Mouse (Mus musculus) limb, embryonic 15.5 days (tissue): ENCODE data around the gene Zfp819. TPM values are rescaled to one million over a fixed set of nuclear protein-coding genes. Genes with fewer than 3 reads are reported as not detected.
A peak's percentile ranks its signal among the peaks of the same experiment; 100 is the strongest.

Experiments used
- ATAC-seq: fragments of 200-750 bp; cut with Nextera tagmentation; 2 replicates; pipeline ENCODE4 v1.8.0; 2017; ENCODE audit warnings: low read depth, moderate TSS enrichment; ENCODE audit not compliant: insufficient number of reproducible peaks, low FRiP score, low TSS enrichment
- H3K27ac ChIP-seq: fragments of 300-500 bp; sonication (generic); 2 replicates; pipeline ENCODE4 v1.5.1; 2015; ENCODE audit warnings: moderate library complexity, mild to moderate bottlenecking, inconsistent platforms
- H3K27me3 ChIP-seq: fragments of 300-500 bp; sonication (generic); 2 replicates; pipeline ENCODE4 v1.6.1; 2015; ENCODE audit warnings: inconsistent platforms
- H3K36me3 ChIP-seq: fragments of 300-500 bp; sonication (generic); 2 replicates; pipeline ENCODE4 v1.6.1; 2015; ENCODE audit warnings: inconsistent platforms
- H3K4me1 ChIP-seq: fragments of 300-500 bp; sonication (generic); 2 replicates; pipeline ENCODE4 v1.6.1; 2015; ENCODE audit warnings: inconsistent platforms
- H3K4me2 ChIP-seq: fragments of 300-500 bp; sonication (generic); 2 replicates; pipeline ENCODE4 v1.6.1; 2015; ENCODE audit warnings: mild to moderate bottlenecking, inconsistent platforms
- H3K4me3 ChIP-seq: fragments of 300-500 bp; sonication (generic); 2 replicates; pipeline ENCODE4 v1.5.1; 2015; ENCODE audit warnings: mild to moderate bottlenecking, inconsistent platforms
- H3K9ac ChIP-seq: fragments of 300-500 bp; sonication (generic); 2 replicates; pipeline ENCODE4 v1.6.1; 2015; ENCODE audit warnings: inconsistent platforms
- H3K9me3 ChIP-seq: fragments of 300-500 bp; sonication (generic); 2 replicates; pipeline ENCODE4 v1.6.1; 2016; ENCODE audit warnings: inconsistent platforms
- WGBS: fragments of 180-500 bp; shearing (Covaris S2); methylation state at CpG from one replicate; pipeline ENCODE4 v1.1.7; 2015; 5-methylcytosine and 5-hydroxymethylcytosine counted together
- polyA plus RNA-seq: library from polyadenylated mRNA; unstranded; fragments of >200 nt; fragmentation: Nextera tagmentation; extraction: Ambion mirVana; gene quantifications from 2 replicates; pipeline ENCODE4 v1.2.1, GENCODE M21; 2015

The Zfp819 gene
- 0.19 TPM in 1 of 2 replicates, not detected in the other for polyA plus RNA-seq

DNA sequence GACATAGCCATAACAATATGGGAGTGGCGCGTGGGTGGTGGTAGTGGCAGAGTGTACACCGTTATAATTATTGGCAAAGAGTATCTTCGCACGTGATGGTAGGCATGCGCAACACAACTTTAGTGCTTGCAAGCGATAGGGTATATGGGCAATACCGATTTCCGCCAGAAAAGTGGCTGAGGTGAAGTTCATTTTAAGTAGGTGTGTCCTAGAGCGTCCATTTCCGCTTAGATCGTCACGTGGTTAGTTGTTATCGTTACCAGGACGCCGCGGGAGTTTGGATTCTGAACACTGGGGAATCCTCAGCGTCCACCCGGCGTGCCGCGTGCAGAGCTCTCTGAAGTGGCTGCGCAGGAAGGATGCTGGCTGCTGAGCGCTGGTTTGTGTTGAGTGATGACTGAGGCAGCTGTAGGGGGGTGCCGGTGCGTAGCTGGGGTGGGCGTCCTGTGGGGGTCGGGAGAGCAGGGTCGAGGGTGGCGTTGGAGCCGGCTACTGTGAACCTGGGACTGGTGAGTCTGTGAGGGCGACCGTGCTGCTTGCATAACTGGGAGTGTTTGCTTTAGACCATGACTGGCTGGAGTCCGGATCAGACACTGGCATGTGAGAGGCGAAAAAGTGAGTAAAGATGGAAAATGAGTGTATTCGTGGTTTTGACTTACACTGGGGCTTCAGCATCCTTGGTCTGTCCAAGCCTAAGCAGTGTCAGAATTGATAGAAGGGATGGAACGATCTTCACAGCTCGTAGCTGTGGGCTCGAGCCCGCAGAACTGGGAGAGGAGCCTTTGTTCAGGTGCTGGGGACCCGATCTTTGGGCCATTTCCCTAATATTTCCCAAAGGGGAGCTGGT, at the start of gene Zfp819:
Gene Zfp819 (plus strand): TSS at position 274 of the 847 bp plus-strand sequence.
- Histone ChIP-seq H3K27me3 (peaks cover 4% of the 10 kb centered on the region; the same call in 1 of the 2 replicates), H3K9ac (no peak within 1 kb of the TSS), H3K4me2 (peak within 1 kb of the TSS; percentile 63), H3K4me1 (peaks cover 10% of the 10 kb centered on the region; the same call in 1 of the 2 replicates), H3K36me3 (no peaks in the 10 kb centered on the region), H3K9me3 (no peaks in the 10 kb centered on the region), H3K4me3 (peak within 1 kb of the TSS; percentile 36), H3K27ac (no peak within 1 kb of the TSS)
- WGBS, result 14% methylated on average over 41 of the region's 41 CpGs
- ATAC-seq, result peak; percentile 76; the same call in 1 of the 2 replicates

DNA sequence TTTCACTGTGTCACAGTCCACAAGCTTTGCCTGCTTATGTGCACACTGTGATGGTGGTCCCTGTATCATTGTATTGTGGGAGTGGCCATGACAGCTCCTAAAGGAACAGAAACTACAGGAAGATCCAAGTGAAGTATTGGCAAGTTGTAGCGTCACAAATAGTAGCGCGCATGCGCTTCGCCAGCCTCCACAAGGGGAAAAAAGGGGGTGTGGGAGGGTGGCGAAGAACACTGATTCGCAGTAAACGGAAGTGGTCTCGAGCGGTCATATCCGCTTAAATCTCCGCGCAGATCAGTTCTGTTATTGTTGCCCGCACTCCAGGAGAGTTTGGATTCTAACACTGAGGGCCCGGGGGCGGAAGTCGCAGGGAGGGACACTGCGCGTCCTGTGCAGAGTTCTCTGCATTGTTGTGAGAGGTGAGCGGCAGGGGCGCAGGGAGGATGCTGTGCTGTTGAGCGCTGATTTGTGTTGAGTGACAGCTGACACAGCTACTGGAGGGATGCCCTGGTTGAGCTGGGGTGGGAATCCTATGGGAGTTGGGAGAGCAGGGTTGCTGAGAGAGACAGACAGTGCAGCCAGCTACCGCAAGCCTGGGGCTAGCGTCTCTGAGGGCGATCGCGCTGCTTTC, 44.8 kb upstream of the Zfp819 start, which contains the start of gene Zfp658:
Gene Zfp658 (plus strand): TSS at position 251 of the 628 bp plus-strand sequence.
- Histone ChIP-seq H3K9ac (peak within 1 kb of the TSS; percentile 76), H3K27ac (peak within 1 kb of the TSS; percentile 89), H3K4me1 (peaks cover 13% of the 10 kb centered on the region), H3K4me2 (peak within 1 kb of the TSS; percentile 81), H3K36me3 (peaks cover 15% of the 10 kb centered on the region), H3K9me3 (no peaks in the 10 kb centered on the region), H3K27me3 (no peaks in the 10 kb centered on the region), H3K4me3 (peak within 1 kb of the TSS; percentile 71)
- ATAC-seq, result peak; percentile 85
- under 1% methylated on average over 27 of the region's 27 CpGs for WGBS

DNA sequence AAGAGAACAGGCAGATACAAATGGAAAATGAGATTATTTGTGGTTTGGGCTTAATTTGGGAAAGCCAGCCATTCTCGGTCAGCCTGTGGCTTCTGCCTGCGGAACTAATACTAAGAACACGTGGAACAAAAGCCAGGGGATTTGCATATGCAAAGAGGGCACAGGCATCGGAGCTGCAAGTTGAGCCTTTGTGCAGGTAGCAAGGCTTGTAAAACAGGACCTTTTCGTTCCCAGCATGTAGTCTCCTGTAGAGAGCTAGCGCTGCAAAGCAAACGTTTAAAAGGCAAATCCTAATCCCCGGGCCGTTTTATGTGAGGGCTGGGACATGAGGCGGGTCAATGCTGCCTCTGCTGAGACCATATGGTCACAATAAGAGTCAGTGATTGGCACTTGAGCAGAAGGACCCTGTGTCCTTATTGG, 44.3 kb upstream of the Zfp819 start:
- ATAC-seq, result no peak
- H3K9ac ChIP-seq, result peak overlapping the region; percentile 76
- peak overlapping the region; percentile 89 for H3K27ac ChIP-seq
- peak overlapping the region; percentile 81 for H3K4me2 ChIP-seq
- H3K4me1 ChIP-seq, result peaks cover 13% of the 10 kb centered on the region
- WGBS, result under 1% methylated on average over 10 of the region's 10 CpGs
- H3K27me3 ChIP-seq, result no peaks in the 10 kb centered on the region
- peaks cover 21% of the 10 kb centered on the region for H3K36me3 ChIP-seq
- H3K9me3 ChIP-seq, result no peaks in the 10 kb centered on the region
- H3K4me3 ChIP-seq, result peak overlapping the region; percentile 71

DNA sequence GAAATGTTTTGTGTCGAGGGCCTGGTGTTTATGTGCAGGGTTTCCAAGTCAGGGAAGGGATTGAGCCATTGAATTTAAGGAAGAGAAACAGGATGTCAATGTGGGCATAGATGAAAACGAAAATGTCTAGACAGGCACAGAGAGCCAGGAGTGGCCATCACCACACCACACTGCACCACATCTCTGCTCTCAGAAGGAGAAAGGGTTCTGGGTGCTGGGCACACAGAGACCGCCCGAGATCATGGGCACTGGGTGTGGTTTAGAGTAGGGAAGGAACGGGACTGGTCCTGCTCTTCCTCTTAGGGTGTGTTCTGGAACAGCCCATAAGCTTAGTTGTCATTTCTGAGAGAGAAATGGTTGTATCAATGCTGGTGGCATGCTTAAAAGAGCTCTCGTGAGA, 43.7 kb upstream of the Zfp819 start:
- Histone ChIP-seq H3K36me3 (peaks cover 27% of the 10 kb centered on the region), H3K4me2 (peak overlapping the region; percentile 81), H3K9me3 (no peaks in the 10 kb centered on the region), H3K27me3 (no peaks in the 10 kb centered on the region), H3K9ac (0 out of 2 replicates have a peak overlapping the region, but pooled peaks have one; percentile 10), H3K4me1 (peaks cover 13% of the 10 kb centered on the region), H3K4me3 (peak overlapping the region; percentile 71), H3K27ac (no peak overlapping the region)
- no peak for ATAC-seq
- WGBS, result 53% methylated on average over 6 of the region's 6 CpGs

DNA sequence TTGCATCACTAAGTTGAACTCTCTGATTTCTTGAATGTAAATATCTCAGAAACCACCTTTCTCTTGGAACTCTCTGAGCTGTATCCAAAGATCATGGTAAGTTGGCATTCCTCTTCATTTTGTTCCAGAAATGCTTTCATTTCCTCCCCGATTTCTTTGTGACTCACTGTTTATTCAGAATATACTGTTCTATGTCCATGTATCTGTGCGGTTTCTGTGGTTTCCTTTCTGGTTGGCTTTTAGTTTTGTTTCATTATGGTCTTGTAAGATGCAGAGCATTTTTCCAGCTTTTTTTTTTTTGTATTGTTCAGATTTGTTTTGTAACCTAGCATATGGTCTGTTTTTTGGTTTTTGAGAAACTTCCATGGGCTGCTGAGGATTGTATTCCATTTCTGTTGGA, 35.8 kb upstream of the Zfp819 start:
- Histone ChIP-seq H3K36me3 (peaks cover 62% of the 10 kb centered on the region), H3K9ac (no peak overlapping the region), H3K4me1 (no peaks in the 10 kb centered on the region), H3K4me2 (no peak overlapping the region), H3K9me3 (no peaks in the 10 kb centered on the region; the same call in 1 of the 2 replicates), H3K27ac (no peak overlapping the region), H3K27me3 (no peaks in the 10 kb centered on the region), H3K4me3 (no peak overlapping the region)
- WGBS, result 93% methylated on average over 2 of the region's 2 CpGs
- no peak for ATAC-seq

DNA sequence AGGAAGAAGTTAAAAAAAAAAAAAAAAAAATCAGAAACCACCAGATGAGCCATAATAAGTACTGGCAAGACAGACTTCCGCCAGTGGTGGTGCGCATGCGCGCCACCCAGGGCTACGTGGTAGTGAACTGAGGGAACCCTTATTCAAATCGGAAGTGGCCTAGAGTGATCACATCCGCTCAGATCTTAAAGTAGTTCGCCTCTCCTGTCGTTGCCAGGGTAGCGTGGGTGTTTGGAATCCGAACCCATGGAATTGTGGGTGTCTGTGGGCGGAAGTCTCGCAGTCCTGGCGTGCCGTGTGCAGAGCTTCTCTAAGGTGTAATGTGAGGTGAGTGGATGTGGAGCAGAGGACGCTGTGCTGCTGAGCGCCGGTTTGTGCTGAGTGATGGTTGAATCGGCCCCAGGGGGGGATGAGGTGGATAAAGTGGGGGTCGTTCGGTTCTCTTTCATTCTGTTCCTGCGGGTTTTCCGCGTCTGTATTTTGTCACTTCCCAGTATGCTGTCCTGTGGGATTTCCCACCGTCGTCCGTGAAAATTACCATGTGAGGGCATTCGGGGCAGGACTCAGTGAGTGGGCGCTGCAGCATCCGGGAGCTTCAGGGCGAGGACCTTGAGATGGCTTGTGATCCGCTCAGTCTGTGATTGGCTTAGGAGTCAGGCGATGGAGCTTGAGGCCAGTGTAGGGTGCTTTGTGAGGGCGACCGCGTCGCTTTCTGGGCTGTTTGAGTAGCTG, 27.4 kb upstream of the Zfp819 start, which contains the start of gene Zfp719:
Gene Zfp719 (plus strand): TSS at position 171 of the 732 bp plus-strand sequence.
- Histone ChIP-seq H3K4me2 (peak within 1 kb of the TSS; percentile 57), H3K4me3 (peak within 1 kb of the TSS; percentile 71), H3K27ac (peak within 1 kb of the TSS; percentile 93), H3K36me3 (peaks cover 19% of the 10 kb centered on the region), H3K9me3 (no peaks in the 10 kb centered on the region), H3K4me1 (peaks cover 7% of the 10 kb centered on the region), H3K9ac (peak within 1 kb of the TSS; percentile 65), H3K27me3 (no peaks in the 10 kb centered on the region)
- ATAC-seq, result peak; percentile 95
- under 1% methylated on average over 37 of the region's 37 CpGs for WGBS

DNA sequence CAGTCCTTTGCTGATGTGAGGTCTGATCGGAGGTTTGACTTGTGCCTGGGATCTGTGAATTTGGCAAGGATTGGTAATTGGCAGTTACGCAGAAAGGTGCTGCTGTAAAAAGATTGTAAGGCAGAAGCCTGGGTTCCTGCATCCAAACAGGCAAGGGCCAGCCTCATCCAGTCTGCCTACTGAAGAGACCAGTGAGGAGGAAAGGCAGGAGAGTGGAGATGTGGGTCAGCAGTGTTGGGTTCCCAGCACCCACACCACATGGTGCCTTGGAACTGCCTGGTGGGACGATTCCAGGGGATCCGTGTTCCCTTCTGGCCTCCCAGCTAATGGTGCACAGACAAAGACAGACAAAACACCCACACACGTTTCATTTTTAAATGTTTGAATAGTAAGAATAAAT, 26.4 kb upstream of the Zfp819 start:
- ATAC-seq, result no peak
- Histone ChIP-seq H3K9me3 (no peaks in the 10 kb centered on the region), H3K4me1 (peaks cover 7% of the 10 kb centered on the region), H3K9ac (peak overlapping the region; percentile 65; the same call in 1 of the 2 replicates), H3K4me2 (peak overlapping the region; percentile 57), H3K4me3 (peak overlapping the region; percentile 71), H3K36me3 (peaks cover 21% of the 10 kb centered on the region), H3K27ac (peak overlapping the region; percentile 17; the same call in 1 of the 2 replicates), H3K27me3 (no peaks in the 10 kb centered on the region)
- 53% methylated on average over 5 of the region's 5 CpGs for WGBS

DNA sequence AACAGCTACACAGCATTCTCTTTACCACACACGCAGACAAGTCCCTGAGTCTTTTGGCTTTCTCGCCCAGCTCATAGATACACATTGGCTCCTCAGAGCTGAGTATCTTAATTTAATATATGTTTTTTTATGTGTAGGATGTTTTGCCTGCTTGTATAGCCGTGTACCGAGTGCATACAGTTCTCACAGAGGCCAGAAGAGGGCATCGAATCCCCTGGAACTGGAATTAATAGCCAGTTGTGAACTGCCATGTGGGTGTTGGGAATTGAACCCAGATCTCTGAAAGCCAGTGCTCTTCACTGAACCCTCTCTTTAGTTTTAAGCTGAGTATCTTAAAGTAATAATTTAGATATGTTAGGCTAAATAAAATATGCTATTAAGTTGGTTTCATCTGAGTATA, 22.2 kb upstream of the Zfp819 start:
- H3K9ac ChIP-seq, result no peak overlapping the region
- H3K27ac ChIP-seq, result no peak overlapping the region
- 92% methylated on average over 5 of the region's 5 CpGs for WGBS
- H3K9me3 ChIP-seq, result no peaks in the 10 kb centered on the region
- H3K27me3 ChIP-seq, result no peaks in the 10 kb centered on the region
- no peak for ATAC-seq
- peaks cover 7% of the 10 kb centered on the region for H3K4me1 ChIP-seq
- no peak overlapping the region for H3K4me2 ChIP-seq
- H3K36me3 ChIP-seq, result peaks cover 59% of the 10 kb centered on the region
- no peak overlapping the region for H3K4me3 ChIP-seq

DNA sequence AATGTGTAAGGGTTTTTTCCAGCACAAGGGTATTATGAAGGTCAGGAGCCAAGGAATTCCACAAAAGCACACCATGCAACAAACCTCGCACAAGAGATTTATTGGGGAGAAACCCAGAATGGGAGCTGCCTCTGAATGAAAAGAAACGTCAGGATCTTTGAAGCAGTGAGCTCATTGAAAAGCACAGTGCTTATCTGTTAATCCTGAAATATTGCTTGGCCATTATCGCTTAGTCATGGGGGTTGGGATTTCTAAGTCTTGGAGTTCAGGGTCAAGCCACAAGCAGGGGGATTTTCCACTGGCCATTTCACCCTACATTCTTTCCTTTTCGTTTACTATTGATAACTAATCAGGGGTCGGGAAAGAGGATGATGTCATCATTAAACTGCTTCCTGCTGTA, 5.1 kb upstream of the Zfp819 start:
- 37% methylated on average over 5 of the region's 5 CpGs for WGBS
- Histone ChIP-seq H3K36me3 (no peaks in the 10 kb centered on the region), H3K9ac (no peak overlapping the region), H3K9me3 (no peaks in the 10 kb centered on the region), H3K4me2 (no peak overlapping the region), H3K27me3 (no peaks in the 10 kb centered on the region), H3K27ac (no peak overlapping the region), H3K4me3 (no peak overlapping the region), H3K4me1 (peaks cover 2% of the 10 kb centered on the region; the same call in 1 of the 2 replicates)
- no peak for ATAC-seq

DNA sequence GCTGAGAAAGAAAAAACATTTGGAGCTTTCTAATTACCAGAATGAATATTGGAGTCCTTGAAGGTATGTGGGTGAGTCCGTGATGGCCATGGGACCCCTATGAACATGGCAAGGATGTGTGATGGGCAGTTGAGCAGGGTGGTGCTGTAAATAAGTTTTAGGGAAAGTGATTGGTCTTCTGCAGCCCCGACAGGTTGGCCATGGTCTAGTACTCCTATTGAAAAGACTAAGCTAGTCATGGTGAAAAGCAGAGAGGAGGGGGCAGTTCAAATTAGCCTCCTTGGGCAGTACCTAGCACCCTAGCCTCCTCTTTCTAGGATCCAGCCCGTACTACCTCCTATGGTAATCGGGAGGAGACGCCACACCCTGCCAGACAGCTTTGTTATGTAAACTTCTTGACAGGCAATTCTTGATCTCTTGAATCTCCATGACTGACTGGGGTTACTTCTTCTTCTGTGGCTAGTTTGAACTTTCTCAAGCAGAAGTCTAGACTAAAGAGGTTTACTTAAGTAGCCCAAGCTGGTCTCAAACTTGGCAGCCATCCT, 846 bp downstream of the Zfp819 start:
- 45% methylated on average over 5 of the region's 5 CpGs for WGBS
- Histone ChIP-seq H3K9me3 (no peaks in the 10 kb centered on the region), H3K27me3 (peaks cover 4% of the 10 kb centered on the region; the same call in 1 of the 2 replicates), H3K36me3 (no peaks in the 10 kb centered on the region), H3K4me3 (no peak overlapping the region), H3K4me1 (peaks cover 10% of the 10 kb centered on the region; the same call in 1 of the 2 replicates), H3K4me2 (no peak overlapping the region; the same call in 1 of the 2 replicates), H3K27ac (no peak overlapping the region), H3K9ac (no peak overlapping the region)
- ATAC-seq, result no peak

DNA sequence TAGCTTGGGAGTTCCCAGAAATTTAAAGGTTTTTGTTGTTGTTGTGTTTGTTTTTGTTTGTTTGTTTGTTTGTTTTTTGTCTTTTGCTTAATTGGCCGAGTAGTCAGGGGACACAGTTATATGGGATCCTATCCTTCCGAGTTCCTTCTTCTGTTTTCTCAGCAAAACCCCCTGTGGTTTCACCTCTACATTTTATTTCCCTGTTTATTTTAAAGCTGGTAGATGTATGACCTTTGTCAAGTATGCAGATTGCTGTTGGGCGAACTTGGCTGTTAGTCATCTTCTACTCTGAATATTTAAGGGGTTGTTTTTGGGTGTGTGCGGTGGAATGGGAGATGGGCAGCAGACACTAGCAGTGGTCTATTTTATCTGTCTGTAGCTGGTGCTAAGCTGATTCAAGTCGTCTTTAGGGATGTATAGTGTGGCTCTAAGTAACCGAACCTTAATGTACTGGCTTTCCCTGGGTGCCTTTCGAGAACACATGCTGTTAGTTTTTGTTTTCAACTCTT, 1.4 kb downstream of the Zfp819 start:
- 72% methylated on average over 7 of the region's 7 CpGs for WGBS
- ATAC-seq, result no peak
- peaks cover 4% of the 10 kb centered on the region; the same call in 1 of the 2 replicates for H3K27me3 ChIP-seq
- H3K36me3 ChIP-seq, result no peaks in the 10 kb centered on the region
- no peak overlapping the region for H3K4me3 ChIP-seq
- H3K4me1 ChIP-seq, result peaks cover 10% of the 10 kb centered on the region; the same call in 1 of the 2 replicates
- H3K27ac ChIP-seq, result no peak overlapping the region
- H3K4me2 ChIP-seq, result no peak overlapping the region
- no peaks in the 10 kb centered on the region for H3K9me3 ChIP-seq
- H3K9ac ChIP-seq, result no peak overlapping the region
